Mouse (Mus musculus) frontal cortex, adult (tissue): ENCODE measurements around the gene Insr.

ENCODE experiments used
- ATAC-seq: cut with Nextera tagmentation; 2 replicates; pipeline ENCODE4 v1.9.2; 2017; ENCODE audit warnings: mild to moderate bottlenecking, moderate library complexity, mixed read lengths; ENCODE audit not compliant: low TSS enrichment

Gene Insr

DNA sequence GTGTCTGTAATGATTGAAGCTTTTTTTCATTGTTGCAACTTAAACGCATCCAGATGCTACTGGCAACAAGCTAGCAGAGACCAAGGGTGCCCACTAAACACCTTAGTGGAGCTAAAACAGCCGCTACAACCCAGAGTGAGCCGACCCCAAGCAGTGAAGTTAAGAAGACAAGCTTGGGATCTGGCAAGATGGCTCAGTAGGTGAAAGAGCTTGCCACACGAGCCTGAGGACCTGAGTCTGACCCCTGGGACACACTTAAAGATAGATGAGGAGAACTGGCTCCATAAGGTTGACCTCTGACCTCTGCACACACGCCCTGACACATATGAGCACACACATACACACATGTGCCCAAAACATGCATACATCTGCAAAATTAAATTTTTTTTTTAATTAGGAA, 4.2 kb downstream of the Insr start:
- ATAC-seq = no peak

DNA sequence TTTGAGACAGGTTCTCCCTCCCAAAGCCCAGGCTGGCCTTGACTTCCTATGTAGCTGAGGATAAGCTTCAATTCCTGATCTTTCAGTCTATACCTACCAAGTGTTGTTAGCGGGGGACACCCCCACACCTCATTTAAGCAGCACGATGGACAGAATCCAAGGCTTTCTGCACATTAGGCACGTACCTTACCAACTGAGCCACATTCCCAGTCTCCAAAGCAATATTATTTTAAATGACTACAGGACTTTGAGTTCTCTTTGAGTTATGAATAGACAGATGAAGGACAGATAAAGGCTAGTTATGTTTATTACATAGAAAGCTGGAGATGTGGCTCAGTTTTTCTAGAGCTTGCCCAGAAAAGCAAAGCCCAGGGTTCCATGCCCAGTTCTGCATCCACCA, 5.6 kb downstream of the Insr start:
- ATAC-seq = no peak; the same call in 1 of the 2 replicates

DNA sequence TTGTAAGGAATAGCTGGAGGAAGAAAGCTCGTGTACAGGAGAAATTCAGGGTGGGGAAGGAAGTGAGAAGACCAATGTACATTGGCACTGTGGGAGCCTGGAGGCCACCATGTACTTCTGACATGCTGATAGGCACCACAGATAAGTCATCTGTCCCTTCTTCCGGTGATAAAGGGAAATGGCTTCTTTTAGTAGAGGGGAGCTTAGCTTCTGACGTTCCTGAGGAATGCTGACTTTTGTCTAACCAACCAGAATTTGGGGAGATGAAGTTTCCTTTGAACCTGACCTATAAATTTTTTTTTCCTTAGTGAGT, 12.0 kb downstream of the Insr start:
- ATAC-seq = no peak

DNA sequence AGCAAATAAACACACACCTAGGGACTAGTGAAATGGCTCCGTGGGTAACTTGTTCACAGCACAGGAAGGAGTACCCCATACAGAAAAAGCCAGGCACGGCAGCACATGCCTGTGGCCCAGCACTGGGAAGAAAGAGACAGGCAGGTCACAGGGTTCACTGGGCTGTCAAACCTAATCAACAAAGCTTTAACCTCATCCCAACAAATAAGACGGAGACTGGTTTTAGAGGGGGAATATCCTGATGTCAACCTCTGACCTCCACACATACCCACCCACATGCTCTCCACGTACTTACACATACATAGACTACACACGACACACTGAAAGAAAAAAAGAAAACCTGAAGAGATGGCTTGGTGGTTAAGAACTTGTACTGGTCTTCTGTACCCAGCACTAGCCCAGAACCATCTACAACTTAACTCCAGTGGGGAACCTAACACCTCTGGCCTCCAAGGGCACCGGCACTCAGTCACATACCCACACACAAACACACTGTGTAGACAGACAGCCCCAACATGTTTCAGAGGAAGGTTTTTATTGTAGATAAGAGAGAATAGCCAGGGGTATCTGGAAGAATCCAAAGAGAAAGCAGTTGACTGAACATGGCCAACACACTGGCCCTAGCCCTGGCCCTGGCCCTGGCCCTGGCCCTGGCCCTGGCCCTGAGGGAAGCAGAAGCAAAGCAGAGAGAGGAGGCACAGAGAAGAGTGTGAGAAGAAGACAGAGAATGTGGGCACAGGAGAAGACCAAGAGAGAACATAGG, 12.6 kb downstream of the Insr start:
- ATAC-seq = no peak

DNA sequence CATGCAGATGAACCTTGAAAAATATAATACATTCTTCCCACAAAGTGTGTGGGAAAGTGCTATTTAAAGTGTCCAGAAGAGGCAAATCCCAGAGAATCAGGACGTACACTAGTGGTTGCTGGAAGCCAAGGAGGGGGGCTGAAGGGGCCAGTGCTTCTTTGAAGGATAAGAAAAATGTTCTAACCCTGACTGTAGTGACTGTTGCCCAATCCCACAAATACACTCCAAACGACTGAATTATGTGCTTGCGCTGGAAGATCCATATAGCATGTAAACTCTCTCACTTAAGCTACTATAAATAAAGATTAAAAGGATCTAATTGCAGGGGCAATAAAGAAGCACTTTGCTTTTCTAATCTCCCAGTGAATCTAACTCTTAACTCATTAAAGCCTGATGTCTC, 14.2 kb downstream of the Insr start:
- ATAC-seq = no peak

DNA sequence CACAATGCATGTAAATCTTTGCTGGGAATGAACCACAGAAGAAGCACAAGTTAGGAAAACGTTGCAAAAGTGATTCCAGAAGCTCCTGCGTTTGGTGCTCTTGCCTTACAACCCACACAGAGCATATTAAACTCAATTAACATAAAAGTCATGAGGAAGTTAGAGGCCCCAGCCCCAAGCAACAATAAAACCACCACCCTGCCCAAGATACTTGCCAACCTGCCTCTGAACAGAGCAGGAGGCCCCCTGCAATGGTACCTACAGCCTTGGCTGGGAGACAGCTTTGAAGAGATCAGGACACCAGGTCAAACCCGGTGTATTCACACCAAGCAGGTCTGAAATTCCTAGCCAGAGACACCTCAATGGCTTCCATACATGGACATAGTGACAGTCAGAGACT, 16.6 kb downstream of the Insr start:
- no peak for ATAC-seq

DNA sequence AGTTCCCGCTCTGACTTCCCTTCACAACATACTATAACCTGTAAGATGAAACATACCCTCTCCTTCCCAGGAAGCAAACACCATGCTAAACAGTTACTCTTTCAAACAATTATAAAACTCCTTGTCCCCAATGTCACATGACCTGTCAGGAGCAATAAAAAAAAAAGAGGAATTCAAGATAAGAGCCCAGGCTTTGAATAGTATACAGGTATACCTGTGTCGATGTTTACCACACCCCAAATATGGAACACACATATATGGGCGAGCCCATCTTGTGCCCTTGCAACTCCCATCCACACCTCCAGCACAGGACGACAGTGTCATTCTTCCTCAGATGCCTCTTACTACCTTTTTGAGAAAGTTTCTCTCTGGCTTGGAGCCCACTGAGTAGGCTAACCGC, 18.3 kb downstream of the Insr start:
- no peak for ATAC-seq

DNA sequence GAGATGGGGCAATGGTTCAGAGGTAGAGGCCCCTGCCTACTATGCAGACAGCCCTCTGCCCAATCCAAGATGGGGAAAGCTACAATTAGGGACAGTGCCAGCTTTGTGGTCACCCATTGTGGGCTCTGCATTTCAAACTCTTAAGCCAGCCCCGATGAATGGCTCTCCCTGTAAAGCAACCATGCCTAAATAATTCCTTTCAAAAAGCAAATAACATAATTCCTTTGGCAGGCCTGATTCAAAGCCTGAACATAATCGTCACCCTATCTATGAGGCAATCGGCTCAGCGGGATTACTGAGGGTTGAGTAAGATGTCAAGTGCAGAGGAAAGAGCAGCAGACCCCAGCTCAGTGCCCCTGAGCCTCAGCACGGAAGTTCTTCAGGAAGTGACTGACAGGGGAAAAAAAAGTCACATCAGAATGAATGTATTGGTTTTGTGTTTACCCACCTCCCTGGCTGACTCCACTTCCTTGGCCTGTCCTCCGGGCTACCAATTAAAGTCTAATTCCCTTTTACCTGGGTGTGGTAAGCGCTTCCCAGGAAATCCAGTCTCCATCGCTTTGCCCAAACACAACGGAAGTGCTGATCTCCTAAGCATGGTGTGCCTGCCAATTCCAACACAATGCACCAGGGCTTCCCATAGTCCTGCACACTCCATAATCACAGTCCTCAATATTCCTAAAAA, 19.1 kb downstream of the Insr start:
- no peak for ATAC-seq

DNA sequence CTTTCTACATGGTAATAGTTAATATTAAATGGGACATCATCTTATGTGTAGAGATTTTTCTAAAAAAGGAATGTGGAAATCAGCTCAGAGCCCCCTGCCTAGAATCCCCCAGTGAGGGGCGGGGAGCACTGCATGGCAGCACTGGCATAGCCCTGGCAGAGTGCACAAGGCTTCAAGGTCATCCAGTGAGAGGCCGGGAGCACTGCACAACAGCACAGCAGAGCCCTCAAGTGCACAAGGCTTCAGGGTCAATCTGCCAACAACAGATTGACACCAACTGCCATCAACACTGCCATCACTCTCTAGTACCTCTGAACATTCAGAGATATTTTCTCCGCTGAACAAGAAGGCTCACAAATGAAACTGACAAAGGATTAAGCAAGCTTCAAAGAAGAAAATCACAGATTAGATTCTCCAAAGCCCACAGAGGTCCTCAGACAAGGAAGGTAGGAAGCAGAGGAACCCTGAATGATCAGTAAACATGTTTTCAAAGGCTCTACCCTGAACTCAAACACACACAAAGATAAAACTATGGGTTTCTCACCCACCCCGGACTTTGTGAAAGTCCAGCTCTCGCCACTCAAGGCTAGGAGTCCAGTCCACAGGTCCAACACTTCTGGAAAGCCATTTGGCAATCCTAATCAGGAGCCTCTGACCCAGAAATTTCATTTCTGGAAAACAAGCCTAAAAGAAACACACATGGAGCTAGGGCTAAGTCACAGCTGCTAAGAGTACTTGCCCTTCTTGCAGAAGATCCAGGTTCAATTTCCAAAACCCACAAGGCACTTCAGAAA, 23.1 kb downstream of the Insr start:
- no peak for ATAC-seq

DNA sequence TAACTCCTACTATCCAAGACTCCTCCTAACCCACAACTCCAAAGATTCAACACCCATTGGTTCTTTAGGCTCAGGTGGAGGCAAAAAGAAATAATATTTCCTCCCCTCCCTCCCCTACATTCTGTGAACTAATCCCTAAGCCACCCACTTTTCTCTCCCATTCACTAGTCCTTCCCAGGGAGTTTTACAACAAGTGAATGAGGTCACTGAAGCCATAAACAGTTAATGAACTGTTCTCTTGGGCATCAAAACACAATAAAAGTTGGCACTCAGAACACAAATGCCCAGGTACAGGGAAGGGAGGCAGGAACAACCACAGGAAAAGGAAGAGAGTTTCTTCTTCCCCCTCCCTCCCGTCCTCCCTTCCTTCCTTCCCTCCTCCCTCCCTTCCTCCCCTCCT, 24.1 kb downstream of the Insr start:
- ATAC-seq = no peak

DNA sequence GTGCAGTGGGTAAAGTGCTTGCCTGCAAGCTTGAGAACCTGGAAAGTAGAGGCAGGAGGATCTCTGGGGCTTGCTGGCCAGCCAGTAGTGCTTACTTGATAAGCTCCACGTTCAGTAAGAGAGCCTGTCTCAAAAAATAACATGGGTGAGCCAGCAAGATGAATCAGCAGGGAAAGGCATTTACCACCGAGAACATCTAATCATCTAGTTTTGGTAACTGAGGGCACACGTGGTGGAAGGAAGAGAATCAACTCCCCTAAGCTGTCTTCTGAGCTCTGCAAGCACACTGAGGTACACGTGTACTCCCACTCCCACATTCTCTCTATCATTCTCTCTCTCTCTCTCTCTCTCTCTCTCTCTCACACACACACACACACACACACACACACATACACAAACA, 26.2 kb downstream of the Insr start:
- no peak for ATAC-seq

DNA sequence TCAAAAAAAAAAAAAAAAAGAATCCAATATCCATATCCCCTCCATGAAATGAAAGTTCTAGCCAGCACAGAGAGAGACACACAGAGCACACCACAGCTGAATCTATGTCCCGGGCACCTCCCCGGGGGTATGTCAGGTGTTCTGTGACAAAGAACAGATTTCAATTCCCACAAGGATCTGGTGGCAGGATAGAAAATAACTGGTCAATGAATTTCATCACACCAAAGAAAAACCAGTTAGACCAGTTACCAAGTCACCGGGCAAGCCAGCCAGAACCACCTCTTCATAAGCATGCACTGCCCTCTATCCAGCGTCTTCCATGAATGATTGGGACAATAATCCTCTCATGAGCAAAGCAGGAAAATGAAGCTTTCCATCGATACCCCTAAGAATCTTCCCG, 26.8 kb downstream of the Insr start:
- ATAC-seq = no peak

DNA sequence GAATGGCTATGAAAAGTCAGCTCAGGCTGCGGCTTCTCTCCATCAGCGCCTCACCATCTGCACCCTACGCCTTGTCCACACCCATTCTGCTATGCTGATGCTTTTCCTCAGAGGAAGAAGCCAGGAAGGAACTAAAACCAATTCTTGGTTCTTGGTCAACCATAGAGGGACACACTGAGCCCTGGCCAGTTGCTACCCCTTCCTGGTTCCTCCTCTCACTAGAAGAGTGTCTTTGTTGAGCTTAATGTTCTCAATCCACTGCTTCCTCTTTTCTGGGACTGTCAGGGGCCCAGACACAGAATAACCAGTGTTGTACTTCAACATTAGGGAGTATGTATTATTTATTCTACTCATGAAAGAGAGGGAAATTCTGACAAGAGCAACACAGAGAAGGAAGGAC, 28.3 kb downstream of the Insr start:
- no peak for ATAC-seq

DNA sequence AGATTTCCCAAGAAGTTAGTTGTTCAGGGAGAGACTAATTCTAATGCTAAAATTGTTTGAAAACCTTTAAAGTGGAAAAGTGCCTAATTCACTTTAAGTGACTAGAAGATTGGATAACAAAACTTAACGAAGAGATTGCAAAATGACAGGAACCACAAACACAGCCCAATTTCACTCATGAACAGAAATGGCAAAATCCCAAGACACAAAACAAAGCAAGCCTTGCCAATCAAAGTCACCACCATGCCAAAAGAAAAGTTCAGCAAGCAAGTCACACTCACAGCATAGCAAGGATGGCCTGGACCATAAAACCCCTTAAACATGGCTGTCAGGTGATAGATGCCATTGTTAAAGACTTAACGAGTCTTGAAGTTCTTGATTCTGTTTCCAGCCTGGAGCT, 29.5 kb downstream of the Insr start:
- ATAC-seq = no peak

DNA sequence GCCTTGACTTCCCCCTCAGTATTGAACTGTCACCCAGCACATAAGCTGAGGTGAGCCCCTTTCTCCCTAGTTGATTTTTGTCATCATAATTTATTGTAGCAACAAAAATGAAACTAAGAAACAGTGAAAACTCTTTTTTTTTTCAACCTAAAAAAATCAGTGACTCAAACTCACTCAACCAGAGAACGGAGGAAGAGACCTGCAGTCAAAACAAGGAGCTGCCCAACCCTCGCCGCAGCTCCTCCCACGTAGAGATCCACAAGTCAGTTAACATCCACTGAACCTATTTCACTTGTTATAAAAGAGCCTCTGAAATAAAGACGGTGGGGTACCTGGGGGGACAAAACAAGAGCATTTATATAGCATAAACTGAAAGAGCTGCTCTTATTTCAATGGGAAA, 30.7 kb downstream of the Insr start:
- ATAC-seq = peak; percentile 55; the same call in 1 of the 2 replicates

DNA sequence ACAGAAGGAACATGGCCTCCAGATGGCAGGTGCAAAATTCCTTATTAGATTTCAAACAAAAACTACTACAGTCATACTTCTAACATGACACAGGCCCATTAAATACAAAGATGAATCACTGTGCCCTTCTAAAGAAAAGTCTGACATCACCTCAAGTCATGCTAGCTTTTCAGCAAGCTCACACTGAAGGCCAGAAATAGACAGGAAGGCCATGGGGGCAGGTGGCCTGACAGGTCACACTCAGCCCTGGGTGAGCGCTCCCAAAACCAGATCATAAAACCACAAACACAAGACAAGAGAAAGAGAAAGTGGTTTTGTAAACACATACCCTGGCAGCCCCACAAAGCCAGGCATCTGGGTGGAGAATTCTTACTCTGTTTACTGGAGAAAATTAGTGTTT, 32.3 kb downstream of the Insr start:
- no peak for ATAC-seq

DNA sequence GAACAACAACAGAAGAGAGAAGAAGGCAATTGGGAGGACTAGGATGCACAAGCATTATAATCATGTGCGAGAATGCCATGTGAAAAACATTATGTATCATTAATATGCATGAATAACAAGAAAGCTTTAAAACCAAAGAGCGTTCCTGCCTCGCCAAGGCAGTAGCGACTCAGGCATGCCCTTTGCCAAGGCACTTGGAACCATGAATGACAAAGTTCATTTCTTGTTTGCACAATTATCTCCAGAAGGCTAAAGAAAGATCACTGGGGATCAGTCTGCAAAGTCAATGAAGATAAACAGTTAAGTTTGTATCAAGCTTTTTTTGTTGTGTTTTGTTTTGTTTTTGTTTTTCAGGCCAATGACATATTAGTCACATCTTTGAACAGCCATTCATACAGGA, 36.2 kb downstream of the Insr start:
- ATAC-seq = no peak

DNA sequence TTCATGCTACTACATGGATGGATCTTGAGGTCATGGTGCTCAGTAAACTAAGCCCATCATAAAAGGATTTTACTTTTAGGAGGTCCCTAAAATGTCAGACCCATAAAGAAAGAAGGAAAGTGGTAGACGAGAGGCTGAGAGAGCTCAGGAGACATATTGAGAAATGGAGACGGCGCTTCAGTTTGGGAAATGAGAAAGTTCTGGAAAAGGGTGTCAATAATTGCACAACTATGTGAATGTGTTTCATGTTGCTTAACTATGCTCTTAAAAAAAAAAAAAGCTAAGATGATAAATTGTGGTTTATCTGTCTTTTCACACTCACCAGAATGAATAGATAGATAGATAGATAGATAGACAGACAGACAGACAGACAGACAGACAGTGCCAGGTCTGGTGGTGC, 38.7 kb downstream of the Insr start:
- no peak for ATAC-seq

DNA sequence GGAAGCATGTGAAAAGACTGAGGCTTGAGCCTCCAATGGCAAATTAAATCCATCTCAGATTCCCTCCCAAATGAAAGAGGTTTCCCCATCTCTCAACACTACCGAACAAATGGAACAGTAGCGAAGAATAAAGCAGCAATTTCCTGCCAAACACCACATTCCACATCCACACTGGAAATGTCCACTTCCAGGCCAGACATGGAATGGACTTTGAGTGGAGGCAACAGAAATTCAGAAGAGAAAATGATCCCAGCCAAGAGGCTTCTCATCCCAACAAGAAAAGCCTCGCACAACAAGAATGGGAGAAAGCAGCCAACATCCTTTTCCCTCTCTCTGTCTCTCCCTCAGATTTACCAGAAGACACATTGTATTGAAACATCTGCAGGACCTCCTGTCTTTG, 39.8 kb downstream of the Insr start:
- no peak for ATAC-seq

DNA sequence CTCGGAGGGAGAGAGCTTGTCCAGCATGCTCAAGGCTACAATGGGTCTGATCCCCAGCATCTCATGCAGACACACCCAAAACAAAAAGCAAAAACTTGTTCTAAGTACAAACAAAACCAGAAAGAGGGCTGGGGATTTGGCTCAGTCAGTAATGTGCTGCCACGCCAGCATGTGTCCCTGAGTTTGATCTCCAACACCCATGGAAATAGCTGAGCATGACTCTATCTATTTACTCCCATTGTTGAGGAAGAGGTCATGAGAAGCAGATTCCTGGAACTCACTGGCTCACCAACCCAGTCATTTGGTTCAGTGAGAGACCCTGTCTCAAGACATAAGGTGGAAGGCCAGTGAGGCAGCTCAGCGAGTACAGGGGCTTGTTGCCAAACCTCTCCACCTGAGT, 40.6 kb downstream of the Insr start:
- no peak for ATAC-seq

DNA sequence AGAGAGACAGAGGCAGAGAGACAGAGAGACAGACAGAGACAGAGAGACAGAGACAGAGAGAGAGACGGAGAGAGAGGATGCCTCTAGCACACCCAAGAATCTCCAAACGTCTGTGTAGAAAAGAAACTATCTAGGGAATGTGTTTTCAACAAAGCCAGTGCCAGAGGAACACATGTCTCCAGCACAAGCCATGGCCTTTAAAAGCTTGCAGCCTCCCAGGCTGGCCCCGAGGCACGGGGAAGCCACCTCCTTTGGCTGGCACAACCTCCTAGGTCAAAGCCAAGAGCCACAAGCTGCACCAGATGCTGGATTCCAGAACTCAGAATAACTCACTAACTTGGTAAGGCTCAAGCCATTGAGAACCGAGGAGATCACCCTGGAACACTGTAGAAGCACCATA, 42.1 kb downstream of the Insr start:
- ATAC-seq = peak; percentile 16; the same call in 1 of the 2 replicates

DNA sequence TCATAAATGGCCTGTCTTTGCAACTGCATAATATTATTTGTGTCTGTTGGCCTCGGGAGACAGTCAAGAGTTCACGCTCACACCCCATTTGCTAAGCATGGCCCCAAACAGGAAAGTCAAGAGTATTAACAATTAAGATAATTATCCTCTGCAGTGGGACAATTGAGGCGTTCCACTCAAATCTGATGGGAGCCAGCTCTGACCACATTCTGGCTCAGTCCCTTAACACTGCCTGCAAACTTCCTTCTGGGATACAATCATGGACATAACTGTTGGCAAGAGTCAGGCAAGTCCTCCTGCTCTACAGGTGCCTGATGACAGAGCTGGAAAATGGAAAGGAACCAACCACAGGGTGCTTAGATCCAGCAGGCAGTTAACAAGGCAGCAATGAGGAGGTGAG, 43.1 kb downstream of the Insr start:
- ATAC-seq = no peak

DNA sequence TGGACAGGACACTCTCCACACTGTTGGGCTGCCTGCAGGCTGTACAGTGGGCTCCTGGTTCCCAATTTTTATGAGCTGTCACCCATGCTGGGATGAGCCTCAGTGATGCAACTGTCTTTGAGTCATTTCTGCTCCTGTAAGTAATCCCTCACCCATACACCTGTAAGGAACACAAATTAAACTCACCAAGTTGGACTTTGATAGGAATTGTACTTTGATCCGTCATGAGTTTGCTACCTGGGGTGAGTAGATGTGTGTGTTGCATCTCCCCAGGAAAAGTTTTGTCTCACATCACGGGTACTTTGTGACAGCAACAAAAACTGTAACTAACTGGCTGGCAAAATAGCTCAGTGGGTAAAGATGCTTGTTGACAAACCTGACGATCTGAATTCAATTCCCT, 44.8 kb downstream of the Insr start:
- no peak for ATAC-seq
